Mouse (Mus musculus) heart, embryonic 14.5 days (tissue): ENCODE results near the gene Hpd. TPM values are rescaled to one million over a fixed set of nuclear protein-coding genes. Genes with fewer than 3 reads are reported as not detected.

Source experiments
- ATAC-seq: fragments of 200-750 bp; cut with Nextera tagmentation; 2 replicates; pipeline ENCODE4 v1.8.0; 2017; ENCODE audit warnings: low read depth, moderate TSS enrichment; ENCODE audit not compliant: insufficient number of reproducible peaks, insufficient read depth, low FRiP score
- H3K27ac ChIP-seq, 2 experiments: fragments of 200-500 bp in 1 of 2; fragments of 300-500 bp in 1 of 2; sonication (generic) in 1 of 2; replicated peaks in 1 of 2; 2 replicates each; pipeline ENCODE4 v1.5.1; 2012 to 2014; ENCODE audit warnings: low read depth in 2 of 2, low read length in 2 of 2, control low read depth in 1 of 2, mild to moderate bottlenecking in 1 of 2, mixed read lengths in 1 of 2; ENCODE audit not compliant: control insufficient read depth in 1 of 2, insufficient read depth in 1 of 2
- H3K27me3 ChIP-seq: fragments of 300-500 bp; sonication (generic); 2 replicates; pipeline ENCODE4 v1.6.1; 2014; ENCODE audit warnings: mild to moderate bottlenecking, low read length, control low read depth; ENCODE audit not compliant: control insufficient read depth, insufficient read depth
- H3K36me3 ChIP-seq: fragments of 300-500 bp; sonication (generic); 2 replicates; pipeline ENCODE4 v1.6.1; 2014; ENCODE audit warnings: mild to moderate bottlenecking, control low read depth, low read length, mixed read lengths; ENCODE audit not compliant: control insufficient read depth, insufficient read depth
- H3K4me1 ChIP-seq, 2 experiments: fragments of 200-500 bp in 1 of 2; fragments of 300-500 bp in 1 of 2; sonication (generic) in 1 of 2; 2 replicates each; pipeline ENCODE4 v1.6.1; 2012 to 2014; ENCODE audit warnings: low read length in 2 of 2, control low read depth in 1 of 2, mixed read lengths in 1 of 2; ENCODE audit not compliant: control insufficient read depth in 2 of 2, insufficient read depth in 2 of 2
- H3K4me2 ChIP-seq: fragments of 300-500 bp; sonication (generic); 2 replicates; pipeline ENCODE4 v1.6.1; 2014; ENCODE audit warnings: mild to moderate bottlenecking, low read length
- H3K4me3 ChIP-seq, 2 experiments: fragments of 200-500 bp in 1 of 2; fragments of 300-500 bp in 1 of 2; sonication (generic) in 1 of 2; 2 replicates each; pipeline ENCODE4 v1.5.1; 2012 to 2014; ENCODE audit warnings: low read length in 2 of 2, mild to moderate bottlenecking in 2 of 2, control low read depth in 1 of 2, low read depth in 1 of 2, moderate library complexity in 1 of 2; ENCODE audit not compliant: control insufficient read depth in 1 of 2, insufficient read depth in 1 of 2
- H3K9ac ChIP-seq: fragments of 300-500 bp; sonication (generic); 2 replicates; pipeline ENCODE4 v1.6.1; 2014; ENCODE audit warnings: mild to moderate bottlenecking, low read length
- H3K9me3 ChIP-seq: fragments of 300-500 bp; sonication (generic); 2 replicates; pipeline ENCODE4 v1.6.1; 2016; ENCODE audit warnings: low read length, control low read depth; ENCODE audit not compliant: control insufficient read depth
- WGBS: fragments of 180-500 bp; shearing (Covaris S2); extraction: QIAGEN DNeasy Blood & Tissue Kit; methylation state at CpG from one replicate; pipeline ENCODE4 v1.1.7; 2014; 5-methylcytosine and 5-hydroxymethylcytosine counted together
- polyA plus RNA-seq: library from polyadenylated mRNA; unstranded; fragments of >200 nt; fragmentation: Nextera tagmentation; extraction: Ambion mirVana; gene quantifications from 2 replicates; pipeline ENCODE4 v1.2.1, GENCODE M21; 2014

Hpd gene
- polyA plus RNA-seq, 1 experiment from 2014 or later = not detected

GRCm38 (mm10) chr5:123141555-123142160 is 40.9 kb downstream of the Hpd start:
- ATAC-seq = no peak
- H3K27ac ChIP-seq = peak overlapping the region; percentile 99 to 100
- peak overlapping the region; percentile 95 for H3K4me2 ChIP-seq
- H3K9ac ChIP-seq = peak overlapping the region; percentile 100
- H3K36me3 ChIP-seq = peaks cover 26% of the 10 kb centered on the region
- under 1% methylated on average over 35 of the region's 38 CpGs for WGBS
- no peaks in the 10 kb centered on the region for H3K9me3 ChIP-seq
- peak overlapping the region; percentile 93 for H3K4me3 ChIP-seq
- H3K27me3 ChIP-seq = no peaks in the 10 kb centered on the region
- peaks cover 33 to 52% of the 10 kb centered on the region in 2 experiments for H3K4me1 ChIP-seq

GRCm38 (mm10) chr5:123140694-123141554 is 41.6 kb downstream of the Hpd start:
- H3K27me3 ChIP-seq = no peaks in the 10 kb centered on the region
- peaks cover 19% of the 10 kb centered on the region for H3K36me3 ChIP-seq
- peaks cover 38 to 56% of the 10 kb centered on the region in 2 experiments for H3K4me1 ChIP-seq
- peak; percentile 7; the same call in 1 of the 2 replicates for ATAC-seq
- H3K9me3 ChIP-seq = no peaks in the 10 kb centered on the region
- H3K4me2 ChIP-seq = peak overlapping the region; percentile 95
- under 1% methylated on average over 31 of the region's 31 CpGs for WGBS
- peak overlapping the region; percentile 93 for H3K4me3 ChIP-seq
- peak overlapping the region; percentile 99 to 100 for H3K27ac ChIP-seq
- H3K9ac ChIP-seq = peak overlapping the region; percentile 100

GRCm38 (mm10) chr5:123139722-123140627 is 42.6 kb downstream of the Hpd start:
- peaks cover 47 to 56% of the 10 kb centered on the region in 2 experiments for H3K4me1 ChIP-seq

DNA sequence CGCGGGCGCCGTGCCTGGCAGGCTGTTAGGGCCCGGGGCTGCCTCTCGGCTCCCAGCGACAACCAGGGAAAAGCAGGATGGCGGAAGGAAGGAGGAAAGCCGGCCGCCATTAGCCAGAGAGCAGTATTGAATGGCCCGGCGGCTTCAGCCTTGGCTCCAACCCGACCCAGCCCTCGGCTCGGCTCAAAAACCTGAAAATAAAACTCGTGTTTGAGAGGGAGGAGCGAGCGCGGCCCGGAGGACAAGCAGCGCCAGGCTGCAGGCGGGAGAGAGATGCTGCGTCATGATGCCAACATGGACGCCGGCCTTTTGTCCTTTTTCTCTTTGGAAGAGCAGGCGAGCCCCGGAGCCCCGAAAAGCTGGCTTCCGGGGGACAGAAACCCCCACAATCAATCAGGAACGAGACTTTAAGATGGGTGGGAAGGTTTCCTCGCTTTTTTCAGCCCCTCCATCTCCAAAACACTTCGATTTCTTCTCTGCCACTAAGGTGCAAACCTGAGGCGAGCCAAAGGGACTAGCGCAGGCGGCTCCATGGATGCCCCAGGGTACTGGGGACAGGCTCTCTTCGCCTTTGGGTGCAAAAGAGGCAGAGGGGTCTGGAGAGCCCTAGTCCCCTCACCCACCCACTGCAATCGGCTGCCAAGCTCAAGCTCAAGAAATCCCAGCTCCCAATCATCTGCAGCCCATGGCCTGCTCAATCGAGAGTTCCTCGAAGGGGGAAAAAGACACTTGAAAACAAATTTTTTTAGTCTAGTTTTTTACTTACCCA is 43.4 kb downstream of the Hpd start:
- WGBS = 1% methylated on average over 39 of the region's 39 CpGs
- Histone ChIP-seq H3K4me1 (peaks cover 46 to 56% of the 10 kb centered on the region in 2 experiments), H3K27ac (peak overlapping the region; percentile 100)

More at GRCm38 (mm10) chr5:123139722-123140627, 42.6 kb downstream of the Hpd start:
- H3K9me3 ChIP-seq = no peaks in the 10 kb centered on the region
- 2% methylated on average over 28 of the region's 28 CpGs for WGBS
- H3K36me3 ChIP-seq = peaks cover 10% of the 10 kb centered on the region
- ATAC-seq = no peak
- peak overlapping the region; percentile 65 to 93 for H3K4me3 ChIP-seq
- H3K27me3 ChIP-seq = no peaks in the 10 kb centered on the region
- peak overlapping the region; percentile 95 for H3K4me2 ChIP-seq
- peak overlapping the region; percentile 100 for H3K9ac ChIP-seq
- H3K27ac ChIP-seq = peak overlapping the region; percentile 100

DNA sequence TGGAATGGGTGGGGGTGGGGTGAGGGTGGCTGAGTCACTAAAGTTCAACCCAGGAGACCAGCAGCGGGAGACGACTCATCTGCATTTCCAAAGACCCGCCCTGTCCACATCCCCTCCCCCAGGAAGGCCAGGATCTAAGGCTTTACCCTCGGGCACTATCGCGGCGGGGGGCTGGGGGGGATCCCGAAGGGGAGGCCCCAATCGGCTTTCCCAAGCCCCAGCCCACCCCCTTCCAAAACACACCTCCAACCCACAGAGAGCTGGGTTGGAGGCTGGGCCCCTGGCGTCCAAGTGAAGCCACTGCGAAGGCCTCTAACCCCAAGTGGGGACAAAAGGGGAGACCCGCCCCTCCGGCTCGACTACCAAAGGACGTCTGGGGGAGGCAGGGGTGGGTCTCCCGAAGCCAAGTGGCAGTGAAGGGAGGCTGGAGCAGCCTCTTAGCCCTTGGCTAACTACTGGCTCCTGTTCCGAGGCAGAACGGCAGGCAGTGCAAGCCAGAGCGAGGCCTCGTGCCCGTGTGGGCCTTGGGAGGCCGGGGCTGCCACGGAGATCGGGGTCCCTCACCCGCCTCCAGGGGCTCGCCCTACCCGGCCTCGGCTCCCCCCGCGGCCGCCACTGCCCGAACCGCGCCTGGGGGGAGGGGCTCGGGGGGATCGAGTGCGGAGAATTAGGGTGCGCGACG is 44.2 kb downstream of the Hpd start:
- H3K36me3 ChIP-seq = 0 out of 2 replicates have a peak, but pooled peaks cover 10% of the 10 kb centered on the region
- no peak for ATAC-seq
- H3K4me3 ChIP-seq = peak overlapping the region; percentile 65 to 93
- H3K9ac ChIP-seq = peak overlapping the region; percentile 100
- H3K27ac ChIP-seq = peak overlapping the region; percentile 100
- peak overlapping the region; percentile 95 for H3K4me2 ChIP-seq
- 1% methylated on average over 40 of the region's 40 CpGs for WGBS
- H3K4me1 ChIP-seq = peaks cover 49 to 56% of the 10 kb centered on the region in 2 experiments
- no peaks in the 10 kb centered on the region for H3K27me3 ChIP-seq
- H3K9me3 ChIP-seq = no peaks in the 10 kb centered on the region

More for the DNA sequence above, 43.4 kb downstream of the Hpd start:
- ATAC-seq = no peak
- Histone ChIP-seq H3K9ac (peak overlapping the region; percentile 100), H3K36me3 (0 out of 2 replicates have a peak, but pooled peaks cover 4% of the 10 kb centered on the region), H3K4me3 (peak overlapping the region; percentile 65 to 93), H3K27me3 (no peaks in the 10 kb centered on the region), H3K4me2 (peak overlapping the region; percentile 95), H3K9me3 (no peaks in the 10 kb centered on the region)

GRCm38 (mm10) chr5:123137910-123138229 is 44.7 kb downstream of the Hpd start:
- Histone ChIP-seq H3K27me3 (no peaks in the 10 kb centered on the region), H3K4me2 (peak overlapping the region; percentile 95), H3K4me3 (peak overlapping the region; percentile 29 to 93), H3K9ac (peak overlapping the region; percentile 100), H3K9me3 (no peaks in the 10 kb centered on the region), H3K27ac (peak overlapping the region; percentile 100), H3K4me1 (peaks cover 52 to 61% of the 10 kb centered on the region in 2 experiments), H3K36me3 (0 out of 2 replicates have a peak, but pooled peaks cover 10% of the 10 kb centered on the region)
- 0% methylated on average over 5 of the region's 6 CpGs for WGBS
- ATAC-seq = no peak
